Mouse (Mus musculus): Measurements from ENCODE around the gene Trove2.
A peak's percentile ranks its signal among the peaks of the same experiment; 100 is the strongest.

The Trove2 gene

DNA sequence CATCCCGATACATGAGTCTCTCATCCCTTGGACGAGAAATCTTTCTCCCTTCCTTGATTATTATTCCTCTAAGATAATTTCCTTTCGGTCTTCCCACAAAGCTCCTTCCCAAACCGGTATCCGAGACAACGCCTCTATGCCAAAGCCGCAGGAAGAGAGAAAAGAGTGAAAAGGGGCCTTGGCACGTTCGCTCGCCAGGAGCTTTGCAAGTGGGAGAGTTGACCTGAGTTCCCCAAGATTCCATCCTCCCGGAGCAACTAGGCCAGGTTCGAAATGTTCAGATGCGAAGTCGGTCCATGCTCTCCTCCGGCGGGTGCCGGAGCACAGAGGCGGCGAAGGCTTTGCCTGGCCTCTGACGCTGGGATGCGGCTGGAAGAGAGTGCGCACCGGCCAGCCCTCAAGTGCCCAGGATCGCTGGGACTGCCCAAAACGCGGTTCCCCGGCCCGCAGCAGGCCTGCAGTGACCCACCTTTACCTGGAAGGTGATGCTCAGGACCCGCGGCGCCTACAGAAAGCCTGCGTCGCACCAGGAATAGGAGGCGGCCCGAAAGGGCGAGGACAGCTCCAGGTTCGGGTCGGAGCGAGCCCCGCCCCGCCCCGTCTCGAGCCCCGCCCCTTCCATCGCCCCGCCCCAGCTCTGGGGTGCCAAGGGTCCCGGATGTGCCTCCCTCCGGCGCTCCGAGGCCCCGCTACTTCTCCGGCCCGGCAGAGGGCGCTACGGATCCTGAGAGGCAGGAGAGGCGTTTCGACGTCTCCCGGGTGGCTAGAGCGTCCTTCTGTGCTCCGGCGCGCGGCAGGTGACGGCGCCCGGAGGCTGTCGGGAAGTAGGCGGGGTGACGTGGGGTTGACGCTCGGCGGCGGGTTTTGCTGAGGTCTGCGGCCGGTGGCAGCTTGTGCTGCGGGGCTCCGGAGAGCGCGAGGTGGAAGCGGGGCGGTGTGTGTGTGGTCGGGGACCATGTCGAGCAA lies at the start of gene Trove2, which contains the start of gene Uchl5:
TSS of gene Trove2 (minus strand) at position 623 of the 966 bp plus-strand sequence.
TSS of gene Uchl5 (plus strand) at position 827 of the 966 bp plus-strand sequence.
- DNase-seq (ENCODE audit: low read depth, low spot score), result peak; percentile 94

DNA sequence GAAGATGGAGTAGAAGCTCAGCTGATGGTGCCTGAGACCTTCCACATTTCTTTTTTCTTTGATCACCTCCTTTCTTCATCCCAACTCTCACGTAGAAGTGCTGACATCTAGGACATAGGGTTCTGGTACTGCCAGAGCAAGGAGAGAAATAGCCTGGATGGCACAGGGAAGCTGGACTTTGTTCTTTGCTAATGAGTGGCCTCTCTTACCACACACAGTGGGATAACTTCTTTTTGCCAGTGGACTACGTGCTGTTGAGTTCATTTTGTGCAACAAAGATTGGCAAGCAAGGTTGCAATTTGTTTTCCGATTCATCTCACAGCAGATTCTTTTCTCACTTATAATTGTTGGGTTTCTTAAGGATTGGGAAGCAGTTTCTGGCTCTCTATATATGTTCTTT lies 45.8 kb upstream of the Trove2 start:
- DNase-seq (ENCODE audit: low read depth, low spot score), result no peak

DNA sequence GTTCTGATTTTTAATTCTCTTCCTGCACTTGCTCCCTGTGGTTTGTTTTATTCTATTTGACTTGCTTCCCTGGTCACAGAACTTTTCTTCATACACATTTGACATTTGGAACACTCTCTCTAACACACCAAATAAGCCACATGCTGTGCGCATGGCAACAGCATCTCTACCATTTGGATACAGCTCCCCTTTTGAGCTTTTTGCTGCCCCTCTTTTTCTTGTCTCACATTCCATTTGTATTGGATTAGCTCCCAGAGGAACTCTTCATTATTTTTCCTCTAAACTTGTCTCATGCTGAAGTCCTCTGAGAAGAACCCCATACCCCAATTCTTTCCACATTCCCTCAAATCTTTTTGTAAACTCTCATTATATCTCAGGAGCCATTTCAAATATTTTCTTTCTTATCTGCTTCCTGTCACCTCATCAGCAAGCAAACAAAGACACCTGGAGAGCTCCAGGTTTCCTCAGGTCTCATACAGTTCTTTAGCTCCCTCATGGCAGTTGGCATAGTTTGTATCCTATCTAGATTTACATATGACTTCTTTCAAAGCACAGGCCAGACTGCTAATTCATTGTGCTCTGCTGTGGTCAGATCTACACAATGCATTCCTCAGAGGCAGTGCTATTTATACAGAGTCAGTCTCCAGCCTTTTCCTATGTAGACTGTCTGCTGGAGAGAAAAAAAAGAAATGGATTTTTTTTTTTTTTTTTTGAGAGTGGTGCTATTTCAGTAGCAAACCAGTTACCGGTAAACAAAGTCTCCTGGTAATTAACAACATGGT lies 43.4 kb upstream of the Trove2 start:
- DNase-seq (ENCODE audit: low read depth, low spot score), result no peak

DNA sequence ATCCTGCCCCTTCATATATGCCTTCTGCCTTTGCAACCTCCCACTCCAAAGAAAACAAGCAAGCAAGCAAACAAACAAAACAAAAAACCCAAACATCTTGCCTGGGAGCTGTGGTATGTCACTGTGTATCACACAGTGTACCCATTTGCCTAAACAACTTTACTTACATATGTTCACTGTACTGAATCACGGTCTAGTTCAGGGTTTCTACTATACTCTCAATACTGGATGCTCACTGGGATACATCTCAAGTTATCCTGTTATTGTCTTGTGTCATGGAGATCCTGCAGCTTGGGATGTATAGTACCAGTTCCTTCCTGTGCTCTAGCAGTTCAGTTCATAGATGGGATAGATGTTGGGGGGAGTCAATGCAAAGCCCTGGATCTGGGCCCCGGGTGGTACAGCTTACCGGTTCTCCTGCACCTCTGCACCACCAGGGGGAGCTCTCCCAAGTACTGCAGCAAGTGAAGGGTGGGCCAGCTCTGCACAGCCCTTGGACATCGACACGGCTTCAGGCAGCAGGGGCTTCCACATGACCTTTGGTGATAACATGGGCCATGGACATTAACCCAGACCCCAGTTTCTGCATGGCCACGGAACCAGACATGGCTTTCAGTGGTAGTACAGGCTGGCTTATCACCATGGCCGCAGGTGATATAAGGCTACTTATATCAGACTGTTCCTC lies 37.0 kb upstream of the Trove2 start:
- peak; percentile 71 for DNase-seq (ENCODE audit: low read depth, low spot score)

DNA sequence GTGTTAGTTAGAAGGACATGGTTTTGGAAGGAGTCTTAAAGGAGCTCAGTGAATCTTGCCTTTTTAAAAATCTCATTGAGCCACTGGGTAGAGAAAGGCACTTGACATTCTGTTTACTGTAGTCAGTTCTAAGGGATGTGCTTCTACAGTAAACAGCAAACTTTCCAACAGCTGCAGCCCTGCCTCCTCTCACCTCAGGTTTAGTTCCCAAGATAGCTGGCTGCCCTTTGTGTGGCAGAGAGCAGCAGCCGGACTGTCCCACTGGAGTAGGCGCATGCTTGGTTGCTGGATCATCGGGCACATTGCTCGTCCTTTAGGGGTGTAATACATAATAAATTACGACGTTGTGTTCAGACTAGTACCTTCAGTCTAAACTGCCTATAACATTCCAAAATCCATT lies 32.2 kb upstream of the Trove2 start:
- DNase-seq (ENCODE audit: low read depth, low spot score), result no peak

DNA sequence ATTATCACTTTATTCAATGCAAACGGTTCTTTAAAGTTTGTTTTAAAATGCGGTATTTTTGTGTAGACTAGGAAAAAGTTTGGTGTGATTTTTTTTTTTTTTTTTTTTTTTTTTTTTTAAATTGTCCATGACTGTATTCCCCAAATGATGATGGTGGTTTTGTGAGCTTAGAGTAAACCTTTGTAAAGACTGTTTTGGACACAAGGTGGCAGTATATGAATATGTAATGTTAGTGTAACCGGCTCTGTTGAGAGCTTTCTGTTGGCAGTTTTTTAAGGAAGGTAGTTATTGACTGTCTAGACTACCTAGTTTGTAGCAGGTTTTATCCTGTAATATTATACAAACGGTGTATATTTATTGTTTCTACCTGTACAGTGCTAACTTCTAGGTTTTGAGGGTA lies 26.7 kb upstream of the Trove2 start:
- peak; percentile 77 for DNase-seq (ENCODE audit: low read depth, low spot score)

DNA sequence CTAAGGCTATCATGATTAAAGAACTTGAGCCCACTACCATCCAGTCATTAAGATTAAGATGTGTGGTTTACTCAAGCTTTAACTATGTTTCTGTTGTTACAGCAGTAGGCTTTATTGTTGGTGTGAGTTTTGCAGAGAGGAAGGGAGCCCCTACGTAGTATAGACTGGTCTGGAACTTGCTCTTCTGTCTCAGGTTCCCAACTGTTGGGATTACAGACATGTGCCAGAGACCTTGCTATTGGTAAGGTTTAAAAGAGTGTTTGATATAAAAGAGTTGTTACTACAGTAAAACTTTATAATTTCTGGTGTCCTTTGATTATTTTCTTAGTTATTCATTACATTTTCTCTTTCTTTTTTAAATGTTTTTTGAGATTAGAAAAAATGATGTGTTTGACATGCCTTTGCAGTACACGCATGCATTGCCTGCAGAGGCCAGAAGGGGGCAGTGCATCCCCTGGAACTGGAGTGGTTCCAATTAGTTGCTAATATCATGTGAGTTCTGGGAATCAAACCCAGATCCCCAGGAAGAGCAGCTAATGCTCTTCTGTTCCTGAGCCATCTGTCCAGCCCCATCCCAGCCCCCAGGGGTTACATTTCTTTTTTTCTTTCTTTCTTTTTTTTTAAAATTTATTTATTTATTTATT lies 11.8 kb upstream of the Trove2 start:
- DNase-seq (ENCODE audit: low read depth, low spot score), result peak; percentile 24

DNA sequence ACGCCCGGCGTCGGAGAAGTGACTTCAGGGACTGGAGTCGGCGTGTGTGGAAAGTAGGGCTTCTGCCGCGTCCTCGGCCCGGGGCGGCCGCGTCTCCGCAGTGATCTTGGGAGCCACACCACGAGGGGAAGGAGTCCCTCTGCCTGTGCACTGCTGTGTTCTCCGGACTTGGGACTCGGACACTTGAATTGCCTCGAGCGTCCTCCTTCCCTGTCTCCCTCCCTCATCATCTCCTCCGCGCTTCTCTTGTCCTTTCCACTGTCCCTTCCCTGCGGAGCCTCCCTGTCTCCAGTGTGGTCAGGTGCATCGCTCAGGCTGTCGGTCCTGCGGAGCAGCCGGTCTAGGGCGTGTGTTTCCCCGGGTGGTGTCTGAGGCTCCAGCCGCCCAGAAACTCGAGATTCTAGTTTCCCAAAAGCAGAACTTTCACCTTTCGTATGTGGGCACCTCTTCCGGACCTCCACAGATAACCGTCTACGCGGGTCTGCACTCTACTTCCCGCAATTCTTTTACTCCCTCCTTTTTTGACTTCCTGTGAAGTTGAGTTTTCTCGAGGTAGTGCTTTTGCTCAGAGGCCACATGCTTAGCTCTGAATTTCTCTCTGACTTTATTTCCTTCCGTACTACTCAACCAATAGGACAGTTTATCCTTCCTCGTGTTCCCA lies 820 bp upstream of the Trove2 start:
- DNase-seq (ENCODE audit: low read depth, low spot score), result no peak

DNA sequence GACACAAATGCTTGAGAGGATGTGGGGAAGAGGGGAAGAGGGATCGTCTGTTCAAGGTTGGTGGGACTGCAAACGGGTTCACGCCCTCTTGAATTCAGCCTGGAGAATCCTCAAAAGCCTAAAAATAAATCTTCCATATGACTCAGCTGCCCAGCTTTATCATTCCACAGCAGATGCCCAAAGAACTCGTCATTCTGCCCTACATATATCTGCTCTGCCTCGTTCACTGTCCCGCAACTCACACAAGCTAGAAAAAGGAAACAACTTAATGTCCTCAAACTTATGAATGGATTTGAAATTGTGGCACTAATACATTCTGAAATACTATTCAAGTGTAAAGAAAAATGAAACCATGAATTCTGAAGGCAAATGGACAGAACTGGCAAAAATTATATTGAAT lies 3.0 kb downstream of the Trove2 start:
- no peak for DNase-seq (ENCODE audit: low read depth, low spot score)

DNA sequence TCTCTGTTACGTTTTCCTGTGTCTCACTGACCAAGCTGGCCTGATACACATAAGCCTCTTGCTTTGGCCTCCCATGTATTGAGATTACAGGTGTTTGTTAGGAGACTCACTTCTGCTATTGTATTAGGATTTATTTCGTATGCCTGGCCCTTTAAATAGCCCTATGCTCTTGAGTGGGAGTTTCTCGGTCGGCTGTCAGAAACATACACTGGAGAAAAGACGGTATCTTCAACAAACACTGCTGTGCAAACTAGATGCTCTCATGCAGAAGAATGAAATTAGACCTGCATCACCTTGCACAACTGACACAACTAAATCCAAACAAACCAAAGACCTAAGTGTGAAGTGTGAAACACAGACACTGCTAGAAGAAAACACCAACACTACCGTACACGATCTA lies 3.8 kb downstream of the Trove2 start:
- no peak for DNase-seq (ENCODE audit: low read depth, low spot score)

DNA sequence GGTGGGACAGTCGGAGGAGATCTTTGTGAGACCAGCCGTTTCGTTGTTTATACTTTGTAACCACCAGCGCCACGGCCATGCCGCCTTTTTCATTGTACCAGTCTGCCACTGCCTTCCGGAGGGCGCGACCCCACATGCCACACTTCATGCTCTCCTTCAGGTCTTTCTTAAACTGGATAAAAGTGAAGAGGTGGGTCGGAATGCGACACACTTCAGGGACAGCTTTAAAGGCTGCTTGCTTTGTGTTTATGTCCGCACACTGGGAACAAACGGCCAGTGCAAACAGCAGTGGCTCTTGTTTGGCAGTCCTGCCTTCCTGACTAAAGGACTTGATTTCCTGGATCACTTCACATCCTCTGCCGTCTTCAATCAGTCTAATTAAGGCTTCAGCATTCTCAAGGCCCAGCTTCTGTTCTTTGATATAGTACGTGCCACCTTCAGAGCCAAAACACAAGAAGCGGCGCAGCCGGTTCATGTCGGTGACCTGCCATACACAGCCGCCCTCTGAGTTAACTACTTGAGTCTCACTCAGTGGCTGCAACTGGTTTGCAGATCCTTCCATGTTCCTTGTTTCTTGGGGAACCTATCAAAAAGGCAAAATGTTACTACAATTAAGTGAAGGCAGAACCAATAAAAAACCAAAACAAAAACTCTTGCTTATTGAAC lies 6.3 kb downstream of the Trove2 start:
- no peak for DNase-seq (ENCODE audit: low read depth, low spot score)

DNA sequence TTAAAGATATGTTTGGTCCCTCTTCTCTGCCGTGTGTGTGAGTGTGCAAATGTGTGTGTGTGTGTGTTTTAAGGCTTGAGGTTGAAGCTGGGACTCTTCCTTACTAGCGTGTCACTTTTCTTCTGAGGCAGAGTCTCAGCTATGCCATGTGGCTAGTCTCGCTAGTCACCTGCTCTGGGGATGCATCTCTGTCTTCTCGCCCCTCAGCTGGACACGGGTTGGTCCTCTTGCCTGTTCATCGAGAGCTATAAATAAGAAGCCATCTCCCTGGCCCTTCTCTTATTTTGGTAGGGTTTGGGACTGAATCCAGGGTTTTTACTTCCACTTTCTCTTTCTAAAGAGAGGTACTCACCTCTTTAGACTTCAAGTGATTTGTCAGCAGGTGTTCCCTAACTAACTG lies 10.6 kb downstream of the Trove2 start:
- DNase-seq (ENCODE audit: low read depth, low spot score), result no peak

DNA sequence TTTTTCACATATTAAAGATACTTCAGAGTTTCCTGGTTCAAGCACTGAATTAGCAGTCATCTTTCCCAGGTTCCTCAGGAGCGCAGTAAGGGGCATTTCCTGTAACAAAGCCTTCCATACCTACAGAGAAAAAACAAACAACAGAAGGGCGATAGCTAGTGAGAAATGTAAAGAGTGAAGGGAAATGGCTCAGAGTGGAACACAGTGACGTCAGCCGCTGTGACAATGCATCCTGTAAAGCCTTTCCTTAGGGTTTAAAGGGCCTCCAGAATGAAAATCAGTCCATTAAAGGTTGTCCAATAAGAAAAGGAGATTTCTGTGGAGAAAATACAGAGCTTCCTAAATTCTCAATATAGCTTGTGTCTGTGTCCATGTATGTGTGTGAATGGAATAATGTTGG lies 11.1 kb downstream of the Trove2 start:
- no peak for DNase-seq (ENCODE audit: low read depth, low spot score)

DNA sequence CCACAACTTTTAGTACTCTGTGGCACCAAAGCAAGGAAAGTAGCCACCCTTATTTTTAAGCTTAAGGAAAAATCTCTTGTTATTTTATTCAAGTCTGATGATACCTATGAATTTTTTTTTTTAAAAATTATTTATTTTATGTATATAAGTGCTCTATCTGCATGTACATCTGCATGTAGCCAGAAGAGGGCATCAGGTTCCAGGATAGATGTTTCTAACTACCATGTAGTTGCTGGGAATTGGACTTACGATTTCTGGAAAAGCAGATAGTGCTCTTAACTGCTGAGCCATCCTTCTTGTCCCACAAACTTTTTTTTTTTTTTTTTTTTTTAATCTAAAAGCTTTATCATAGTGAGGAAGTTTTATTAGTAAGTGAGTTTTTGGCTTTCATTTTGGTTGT lies 12.4 kb downstream of the Trove2 start:
- no peak for DNase-seq (ENCODE audit: low read depth, low spot score)

DNA sequence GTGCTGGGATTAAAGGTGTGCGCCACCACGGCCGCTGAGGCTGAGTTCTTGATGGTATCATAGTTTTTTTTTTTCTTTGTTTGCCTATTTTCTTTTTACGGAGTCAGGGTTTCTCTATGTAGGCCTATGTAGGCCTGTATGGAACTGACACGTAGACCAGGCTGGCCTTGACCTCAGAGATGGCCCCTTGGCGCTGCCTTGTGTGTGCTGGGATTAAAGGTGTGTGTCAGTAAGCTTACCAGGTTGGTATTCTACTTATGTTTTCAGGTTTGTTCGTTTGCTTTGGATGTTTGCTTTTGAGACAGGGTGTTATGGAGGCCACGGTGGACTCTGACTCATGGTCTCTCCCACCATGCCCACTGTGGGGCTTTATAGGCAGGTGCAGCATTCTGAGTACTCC lies 14.7 kb downstream of the Trove2 start:
- DNase-seq (ENCODE audit: low read depth, low spot score), result no peak

DNA sequence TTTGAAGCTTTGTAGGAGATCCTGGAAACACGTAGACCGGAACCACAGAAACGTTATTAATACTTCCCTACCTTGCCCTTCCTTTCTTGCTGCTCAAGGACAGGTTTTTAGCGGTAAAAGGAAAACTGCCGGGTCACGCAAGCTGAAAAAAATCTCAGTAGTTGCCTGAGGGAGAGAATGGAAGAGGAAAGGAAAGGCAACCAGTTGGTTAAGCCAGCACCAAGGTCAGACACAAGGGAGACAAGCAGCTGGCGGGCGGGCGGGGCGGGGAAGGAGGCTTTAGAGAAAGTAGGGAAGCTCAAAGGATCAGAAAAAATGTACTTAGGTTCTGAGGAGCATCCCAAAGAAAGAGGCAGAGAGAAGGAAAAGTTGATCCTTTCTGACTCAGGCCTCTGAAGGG lies 31.0 kb downstream of the Trove2 start:
- no peak for DNase-seq (ENCODE audit: low read depth, low spot score)

DNA sequence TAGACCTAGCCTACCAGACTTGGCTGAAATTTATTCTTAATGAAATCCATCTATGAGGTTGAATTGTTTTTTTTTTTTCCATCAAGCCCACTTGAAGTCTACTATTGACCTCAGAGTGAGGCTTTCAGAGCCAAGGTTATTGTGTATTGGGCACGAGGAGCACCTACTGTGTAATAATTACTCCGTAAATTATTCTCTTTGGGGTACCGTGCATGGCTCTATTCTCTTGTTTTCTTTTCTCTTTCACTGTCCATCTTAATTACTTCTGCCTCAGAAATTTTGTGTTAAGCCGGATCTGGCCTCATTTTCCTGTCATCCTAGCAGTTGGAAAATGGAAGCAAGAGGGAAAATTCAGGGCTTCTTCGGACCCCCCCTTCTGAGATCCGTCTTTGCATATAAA lies 34.7 kb downstream of the Trove2 start:
- DNase-seq (ENCODE audit: low read depth, low spot score), result no peak

DNA sequence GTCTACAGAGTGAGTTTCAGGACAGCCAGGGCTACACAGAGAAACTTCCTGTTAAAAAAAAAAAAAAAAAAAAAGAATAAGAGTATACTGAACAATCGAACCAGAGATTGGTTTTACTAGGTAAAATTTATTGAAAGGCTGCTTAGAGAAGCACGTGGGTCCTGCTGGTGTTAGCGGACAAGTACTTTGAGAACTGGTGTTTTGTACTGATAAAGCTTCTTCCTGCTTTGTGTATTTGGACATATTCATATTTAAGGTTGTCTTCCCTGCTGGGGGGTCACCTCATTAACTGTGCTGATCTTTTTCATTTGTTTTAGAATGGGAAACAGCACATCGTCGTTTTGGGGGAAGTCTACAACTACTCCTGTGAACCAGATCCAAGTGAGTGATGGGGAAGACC lies 35.5 kb downstream of the Trove2 start:
- DNase-seq (ENCODE audit: low read depth, low spot score), result no peak

DNA sequence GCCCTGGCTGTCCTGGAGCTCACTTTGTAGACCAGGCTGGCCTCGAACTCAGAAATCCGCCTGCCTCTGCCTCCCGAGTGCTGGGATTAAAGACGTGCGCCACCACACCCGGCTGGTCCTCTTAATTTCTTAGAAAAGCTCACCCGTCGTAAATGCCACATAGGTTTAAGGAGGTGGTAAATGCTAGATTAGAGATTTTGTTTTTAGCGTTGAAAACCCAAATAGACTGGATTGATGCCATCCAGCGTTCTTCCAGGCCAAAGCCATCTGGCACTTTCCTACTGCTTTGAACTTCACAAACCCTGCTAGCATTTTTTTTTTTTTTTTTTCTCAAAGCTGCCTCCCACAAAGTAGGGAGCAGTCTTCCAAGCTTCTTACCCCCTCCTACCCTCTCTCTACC lies 36.3 kb downstream of the Trove2 start:
- DNase-seq (ENCODE audit: low read depth, low spot score), result no peak

Data from forelimb bud, embryonic 11.5 days (tissue).